In genomic region chr16:11568601-11569000, GRCm38 (mm10) we compare ENCODE assay signal across 20 mouse cellular contexts.
"Had no signal": no experiment of that assay in that cellular context is flagged by ENCODE, and none has a peak within 500 bp of the region (broad histone marks: within the 10 kb centered on the region; RNA-seq: fewer than 3 reads in every experiment).

No protein-coding gene starts in this region.

- H3K4me1 ChIP-seq: heart, embryonic 15.5 days; kidney, embryonic 15.5 days; limb, embryonic 13.5 days had no signal

- H3K4me3 ChIP-seq: gastrocnemius, adult 2 months; heart, adult 2 months; heart, embryonic 13.5 days; heart, embryonic 15.5 days; hindbrain, embryonic 13.5 days; hindbrain, embryonic 15.5 days; kidney, embryonic 15.5 days; layer of hippocampus, adult 2 months; limb, embryonic 13.5 days; limb, embryonic 15.5 days; liver, embryonic 12.5 days had no signal

- H3K36me3 ChIP-seq: heart, embryonic 15.5 days; hindbrain, embryonic 15.5 days; liver, embryonic 12.5 days had no signal

- ATAC-seq: forebrain, embryonic 16.5 days; hindbrain, postnatal 0 days; liver, embryonic 12.5 days had no signal

- H3K4me2 ChIP-seq: heart, embryonic 11.5 days; heart, embryonic 13.5 days; heart, embryonic 15.5 days; hindbrain, embryonic 13.5 days; hindbrain, embryonic 15.5 days; kidney, embryonic 15.5 days; limb, embryonic 13.5 days; limb, embryonic 15.5 days; liver, embryonic 12.5 days had no signal

- H3K27me3 ChIP-seq: heart, embryonic 13.5 days; heart, embryonic 15.5 days; hindbrain, embryonic 13.5 days; hindbrain, embryonic 15.5 days; kidney, embryonic 15.5 days; limb, embryonic 13.5 days; limb, embryonic 15.5 days; liver, embryonic 12.5 days had no signal

- H3K9ac ChIP-seq: heart, embryonic 13.5 days; heart, embryonic 15.5 days; hindbrain, embryonic 13.5 days; hindbrain, embryonic 15.5 days; kidney, embryonic 15.5 days; limb, embryonic 13.5 days; limb, embryonic 15.5 days; liver, embryonic 12.5 days; liver, embryonic 14.5 days had no signal

- DNase-seq: gastrocnemius, postnatal 10 days; heart, adult 2 months; heart, postnatal 14 days; heart, postnatal 36 days; kidney, adult 8-10 months; kidney, postnatal 10 days had no signal

- H3K27ac ChIP-seq: gastrocnemius, adult 2 months; heart, adult 2 months; heart, embryonic 13.5 days; heart, embryonic 15.5 days; hindbrain, embryonic 13.5 days; hindbrain, embryonic 15.5 days; hindbrain, postnatal 0 days; kidney, embryonic 15.5 days; layer of hippocampus, adult 2 months; limb, embryonic 13.5 days; limb, embryonic 15.5 days; liver, embryonic 12.5 days; liver, embryonic 14.5 days had no signal

- H3K9me3 ChIP-seq: heart, embryonic 13.5 days; heart, embryonic 15.5 days; hindbrain, embryonic 13.5 days; hindbrain, embryonic 15.5 days; kidney, embryonic 15.5 days; limb, embryonic 13.5 days; limb, embryonic 15.5 days; liver, embryonic 12.5 days had no signal
